Mouse (Mus musculus): Measurements from ENCODE around the gene Rps21.
"Not testable (repeated sequence)": the region's sequence is repeated elsewhere in the genome, so short reads cannot be mapped to it uniquely, and the experiment has no call there.

Rps21 gene

GRCm38 (mm10) chr2:180258951-180259484 lies 1.8 kb downstream of the Rps21 start:
- not testable (repeated sequence) for DNase-seq (ENCODE audit: low read depth in 1 of 2, low spot score in 2 of 2)

DNA sequence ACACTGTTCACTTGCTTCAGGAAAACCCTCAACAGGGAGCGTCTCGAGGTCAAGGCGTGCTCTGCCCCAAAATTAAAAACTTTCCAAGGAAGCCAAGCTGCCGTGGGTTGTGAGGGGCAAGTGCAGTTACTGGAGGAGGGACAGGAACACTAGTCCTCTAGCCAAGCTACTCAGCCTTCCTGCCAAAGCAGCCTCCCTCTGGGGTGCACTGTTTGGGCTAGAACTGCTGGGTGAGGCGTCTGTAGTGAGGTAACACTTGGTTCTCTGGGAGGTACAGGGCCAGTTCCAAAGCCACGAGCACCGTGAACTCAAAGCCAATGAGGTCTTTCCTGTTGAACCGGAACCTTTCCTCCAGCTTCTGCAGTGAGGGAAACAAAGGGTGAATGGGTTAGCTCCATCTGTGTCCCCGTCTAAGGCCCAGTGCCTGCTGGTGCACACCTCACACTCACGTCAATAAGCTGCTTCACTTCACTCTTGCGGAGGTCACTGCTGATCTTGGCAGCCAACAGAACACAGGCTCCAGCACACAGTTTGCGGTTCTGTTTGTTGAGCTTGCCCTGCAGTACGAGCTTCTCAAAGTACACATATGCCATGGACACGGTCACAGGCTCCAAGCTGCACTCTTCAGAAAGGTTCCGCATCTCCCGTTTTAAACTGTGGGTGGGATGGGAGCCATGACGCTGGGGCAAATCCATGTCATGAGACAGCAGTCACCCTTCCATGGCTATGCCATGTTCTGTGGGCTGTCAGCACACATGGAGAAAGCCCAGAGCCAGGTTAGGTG lies 2.8 kb downstream of the Rps21 start:
- not testable (repeated sequence) for DNase-seq (ENCODE audit: low read depth in 1 of 2, low spot score in 2 of 2)

DNA sequence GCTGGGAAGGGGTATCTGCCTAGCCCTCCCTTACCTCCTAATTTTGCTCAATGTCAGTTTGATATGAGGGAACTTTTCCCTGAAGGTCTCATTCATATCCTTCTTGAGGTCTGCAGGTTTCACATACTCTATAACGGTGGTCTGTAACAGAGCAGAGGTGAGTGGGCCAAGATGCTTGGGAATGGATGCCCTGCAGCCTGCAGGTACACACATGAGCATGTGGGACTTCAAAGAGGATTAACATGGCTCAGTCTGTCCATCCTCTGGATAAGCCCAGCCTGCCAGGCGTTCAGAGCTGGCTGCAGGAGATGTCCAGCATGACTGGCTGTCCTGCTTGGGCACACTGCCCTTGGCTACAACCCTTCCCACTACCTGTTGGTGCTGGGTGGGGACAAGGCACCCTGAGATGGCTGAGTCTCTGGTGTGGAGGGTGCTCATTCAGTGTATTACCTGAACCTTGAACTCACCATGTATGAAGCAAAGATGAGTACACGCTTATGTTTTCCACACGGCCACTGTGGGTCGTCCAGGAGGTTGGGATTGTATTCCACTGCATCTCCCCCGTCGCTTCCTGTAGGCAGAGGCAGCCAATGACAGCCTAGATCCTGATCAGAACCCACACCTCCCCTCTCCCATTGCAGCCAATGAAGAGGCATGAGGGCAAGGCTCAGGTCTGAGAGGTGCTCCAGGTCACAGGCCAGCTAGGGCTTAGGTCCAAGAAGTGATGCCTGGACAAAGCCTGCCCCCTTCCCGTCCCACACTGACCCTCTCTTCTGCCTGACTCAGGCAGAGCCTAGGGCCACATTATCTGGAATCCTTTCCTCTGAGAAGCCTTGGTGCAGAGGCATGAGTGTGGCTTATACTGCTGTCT lies 3.7 kb downstream of the Rps21 start:
- no peak for DNase-seq (ENCODE audit: low read depth in 1 of 2, low spot score in 2 of 2)

GRCm38 (mm10) chr2:180261901-180262300 lies 4.7 kb downstream of the Rps21 start:
- no peak for DNase-seq (ENCODE audit: low read depth in 1 of 2, low spot score in 2 of 2)

- DNase-seq (ENCODE audit: low read depth in 1 of 2, low spot score in 2 of 2), result no peak
Observed at GRCm38 (mm10) chr2:180262441-180262840, 5.3 kb downstream of the Rps21 start.

- no peak for DNase-seq (ENCODE audit: low read depth in 1 of 2, low spot score in 2 of 2)
Observed at GRCm38 (mm10) chr2:180262891-180263290, 5.7 kb downstream of the Rps21 start.

DNA sequence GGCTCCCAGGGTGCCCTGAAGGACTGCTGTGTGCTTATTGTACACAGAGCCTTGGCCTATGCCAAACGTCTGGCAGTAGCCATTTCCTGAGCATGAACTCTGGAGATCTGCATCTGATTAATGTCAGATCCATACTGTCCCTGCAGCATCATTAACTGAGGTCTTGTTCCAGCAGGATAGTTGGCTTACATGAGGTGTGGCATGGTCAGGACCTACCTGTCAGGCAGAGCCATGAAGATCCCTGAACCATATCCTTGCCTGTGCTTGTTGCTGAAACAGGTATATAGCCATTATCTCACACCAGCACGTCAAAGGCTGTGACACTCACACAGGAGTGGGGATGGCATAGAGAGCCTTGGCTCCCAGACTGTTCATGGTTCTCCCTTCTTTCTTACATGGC lies 10.8 kb downstream of the Rps21 start:
- no peak for DNase-seq (ENCODE audit: low read depth in 1 of 2, low spot score in 2 of 2)

DNA sequence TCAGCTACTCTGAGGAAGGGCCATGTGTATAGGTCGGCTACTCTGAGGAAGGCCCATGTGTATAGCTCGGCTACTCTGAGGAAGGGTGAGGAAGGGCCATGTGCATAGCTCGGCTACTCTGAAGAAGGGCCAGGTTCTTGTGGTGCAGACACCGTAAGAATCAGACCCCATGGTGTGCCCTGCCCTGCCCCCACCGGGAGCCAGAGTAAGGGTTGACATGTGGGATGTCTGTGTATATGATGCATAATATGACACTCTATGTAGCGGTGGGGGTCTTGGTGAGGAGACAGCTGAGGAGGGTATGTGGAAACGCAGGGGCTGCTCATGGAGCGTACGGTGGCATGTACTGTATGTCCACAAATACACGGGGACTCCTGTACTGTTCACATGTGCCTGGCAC lies 12.2 kb downstream of the Rps21 start:
- no peak for DNase-seq (ENCODE audit: low read depth in 1 of 2, low spot score in 2 of 2)

DNA sequence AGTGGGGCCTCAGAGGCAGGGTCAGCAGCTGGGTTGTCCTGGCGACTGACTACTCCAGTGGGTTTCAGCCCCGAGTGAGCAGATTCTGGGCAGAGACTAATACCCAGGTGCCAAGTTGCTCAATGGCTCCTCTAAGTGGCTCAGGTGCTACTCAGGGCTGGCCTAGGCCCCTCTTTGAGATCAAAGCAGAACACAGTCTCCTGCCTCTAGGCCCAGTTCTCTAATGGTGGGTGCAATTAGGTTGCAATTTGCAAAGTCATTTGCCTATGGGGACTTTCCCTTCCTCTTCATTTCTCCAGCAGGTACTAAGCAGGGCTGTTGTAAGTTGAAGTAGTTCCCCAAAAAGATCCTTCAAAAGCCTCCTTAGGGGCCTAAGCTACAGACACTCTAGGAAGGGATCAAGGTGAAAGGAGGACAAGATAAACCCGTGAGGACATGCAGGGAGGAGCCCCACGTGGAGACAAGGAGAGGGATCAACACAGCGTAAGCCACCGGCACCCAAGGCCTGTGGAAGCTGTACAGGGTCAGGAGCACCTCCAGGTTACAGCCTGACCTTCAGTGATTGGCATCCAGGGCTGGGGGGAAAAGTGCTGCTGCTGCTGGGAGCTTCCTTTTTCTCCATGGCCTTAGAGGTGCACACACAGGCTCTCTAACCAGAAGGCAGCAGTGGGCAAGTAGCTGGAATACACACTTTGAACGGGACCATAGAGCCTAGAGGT lies 13.5 kb downstream of the Rps21 start:
- DNase-seq (ENCODE audit: low read depth in 1 of 2, low spot score in 2 of 2), result no peak

DNA sequence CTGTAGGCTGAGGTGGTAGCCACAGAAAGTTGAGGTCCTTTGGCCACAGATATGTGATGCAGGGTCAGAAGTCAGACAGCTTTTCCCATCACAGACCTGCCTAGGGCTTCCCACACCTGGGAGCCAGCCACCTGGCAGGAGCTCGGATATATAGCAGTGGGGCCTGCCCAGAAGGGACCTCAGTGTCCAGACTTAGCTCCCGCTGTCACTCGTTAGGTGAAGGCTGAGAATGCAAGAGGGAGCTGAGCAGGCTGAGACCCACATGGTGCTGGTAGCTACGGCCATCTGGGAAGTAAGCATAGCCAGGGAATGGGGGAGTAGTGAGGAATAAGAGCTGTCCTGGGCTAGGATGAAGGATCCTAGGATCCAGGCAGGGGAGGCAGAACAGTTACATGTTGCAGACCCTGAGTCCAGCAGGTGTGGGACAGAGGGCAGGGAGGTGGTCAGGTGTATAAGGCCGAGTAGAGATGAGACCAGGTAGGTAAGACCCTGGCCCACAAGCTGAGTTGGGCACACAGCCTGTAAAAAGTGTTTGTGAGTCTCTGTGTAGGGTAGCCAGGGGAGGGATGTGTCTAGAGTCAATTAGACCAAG lies 14.7 kb downstream of the Rps21 start:
- DNase-seq (ENCODE audit: low read depth in 1 of 2, low spot score in 2 of 2), result no peak

DNA sequence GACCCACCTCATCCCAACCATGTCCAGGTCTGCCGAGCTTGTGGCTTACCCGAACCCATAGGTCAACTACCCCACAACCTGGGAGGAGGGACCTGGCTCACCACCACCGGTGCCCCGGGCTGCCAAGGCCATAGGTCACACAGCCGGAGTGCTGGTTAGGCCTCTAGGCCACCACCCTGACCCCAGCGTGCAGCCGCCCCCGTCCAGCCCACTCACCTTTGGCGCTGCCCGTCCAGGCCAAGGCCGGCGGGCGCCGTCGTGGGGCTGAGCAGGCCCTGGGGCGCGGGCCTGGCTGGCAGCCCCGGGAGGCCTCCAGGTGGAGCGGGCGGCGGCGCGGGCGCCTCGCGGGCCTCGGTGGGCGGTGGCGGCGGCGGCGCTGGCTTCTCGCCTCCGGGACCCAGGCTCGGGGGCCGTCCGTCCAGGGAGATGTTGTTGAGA lies 15.7 kb downstream of the Rps21 start:
- peak in 1 of 2 experiments; percentile 35 for DNase-seq (ENCODE audit: low read depth in 1 of 2, low spot score in 2 of 2)

- DNase-seq (ENCODE audit: low read depth in 1 of 2, low spot score in 2 of 2), result peak; percentile 83 to 85
Observed at GRCm38 (mm10) chr2:180273394-180274244, 16.4 kb downstream of the Rps21 start, which contains the start of gene Cables2. Cables2 (minus strand) TSS chr2:180273496.

GRCm38 (mm10) chr2:180274523-180274922 lies 17.3 kb downstream of the Rps21 start:
- no peak for DNase-seq (ENCODE audit: low read depth in 1 of 2, low spot score in 2 of 2)

DNA sequence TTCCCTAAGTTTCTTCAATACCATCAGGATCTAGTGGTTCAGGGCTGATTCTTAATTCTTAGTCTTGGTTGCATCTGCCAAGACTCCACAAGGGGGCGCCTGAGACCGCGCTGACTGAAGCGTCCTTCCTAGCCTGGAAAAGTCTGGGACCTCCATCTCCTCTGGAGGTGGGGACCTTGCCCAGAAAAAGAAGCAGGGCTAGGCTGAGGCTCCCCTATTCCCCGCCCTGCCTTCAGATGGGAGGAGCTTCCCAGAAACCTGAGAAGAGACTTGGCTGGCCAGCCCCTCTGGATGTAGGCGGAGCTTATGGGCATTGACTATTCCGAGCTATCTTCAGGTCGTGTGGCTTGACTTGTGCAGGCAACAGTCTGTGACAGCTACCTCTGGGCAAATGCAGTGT lies 18.7 kb downstream of the Rps21 start:
- peak; percentile 32 to 59 for DNase-seq (ENCODE audit: low read depth in 1 of 2, low spot score in 2 of 2)

DNA sequence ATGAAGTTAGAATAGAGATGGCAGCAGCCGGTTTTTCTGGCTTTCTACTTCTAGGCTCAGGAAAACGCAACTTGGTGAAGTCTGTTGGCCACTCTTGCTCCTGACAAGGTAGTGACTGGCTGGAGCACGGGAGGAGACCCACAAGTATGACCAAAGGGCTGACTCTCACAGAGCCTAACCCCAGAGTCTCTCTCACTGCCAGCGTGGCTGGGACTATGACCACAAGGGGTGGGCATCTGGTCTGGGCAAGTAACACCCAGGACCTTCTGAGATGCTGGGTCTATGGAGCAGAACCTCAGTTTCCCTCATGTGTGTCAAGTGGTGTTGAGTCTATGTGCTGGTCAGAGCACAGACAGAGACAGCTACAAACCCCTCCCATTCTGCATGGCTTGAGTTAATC lies 19.2 kb downstream of the Rps21 start:
- no peak for DNase-seq (ENCODE audit: low read depth in 1 of 2, low spot score in 2 of 2)

DNA sequence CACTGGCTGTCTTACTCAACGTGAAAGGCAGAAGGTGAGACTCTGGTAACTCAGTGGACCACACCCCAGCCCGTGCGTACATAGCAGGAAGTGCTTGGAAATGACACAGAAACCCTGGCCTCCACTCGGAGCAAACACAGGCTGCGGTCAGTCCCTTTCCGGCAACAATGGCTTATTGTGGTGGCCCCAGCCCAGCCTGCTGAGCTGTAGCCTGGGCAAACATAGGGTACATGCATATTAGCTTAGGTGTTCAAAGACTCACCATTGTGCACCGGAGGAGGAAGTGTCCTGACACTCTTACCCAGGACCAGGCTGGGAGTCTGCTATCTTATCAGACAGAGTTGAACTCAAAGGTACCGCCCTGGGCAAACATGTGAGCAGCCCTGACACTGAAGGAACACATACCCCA lies 19.7 kb downstream of the Rps21 start:
- peak; percentile 39 to 46 for DNase-seq (ENCODE audit: low read depth in 1 of 2, low spot score in 2 of 2)

- DNase-seq (ENCODE audit: low read depth in 1 of 2, low spot score in 2 of 2), result no peak
Observed at GRCm38 (mm10) chr2:180277773-180278320, 20.7 kb downstream of the Rps21 start.

- no peak for DNase-seq (ENCODE audit: low read depth in 1 of 2, low spot score in 2 of 2)
Observed at GRCm38 (mm10) chr2:180279321-180279720, 22.1 kb downstream of the Rps21 start.

DNA sequence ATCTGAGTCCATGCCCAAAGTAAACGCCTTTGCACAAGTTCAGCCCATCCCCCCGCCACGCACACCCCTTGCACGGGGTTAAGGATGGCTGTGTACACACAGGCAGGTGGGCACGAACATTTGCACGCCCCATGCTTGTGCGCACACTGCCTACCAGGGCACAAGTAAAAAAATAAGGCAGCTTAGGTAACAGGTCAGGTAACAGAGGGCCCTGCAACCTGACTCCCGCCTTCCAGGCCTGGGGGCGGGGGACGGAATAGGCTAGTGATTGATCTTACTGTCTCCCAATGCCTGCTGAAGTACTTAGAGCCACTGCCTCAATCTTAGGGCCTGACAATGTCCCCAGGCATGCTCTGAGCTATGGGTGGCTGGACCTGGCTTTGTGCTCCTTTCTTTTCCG lies 31.8 kb downstream of the Rps21 start:
- DNase-seq (ENCODE audit: low read depth in 1 of 2, low spot score in 2 of 2), result no peak
